Mouse (Mus musculus) embryonic facial prominence, embryonic 14.5 days (tissue): ENCODE results near the gene Commd6. TPM values are rescaled to one million over a fixed set of nuclear protein-coding genes. Genes with fewer than 3 reads are reported as not detected.

ENCODE experiments used
- ATAC-seq: fragments of 200-750 bp; cut with Nextera tagmentation; 2 replicates; pipeline ENCODE4 v1.8.0; 2017; ENCODE audit warnings: low read depth, moderate number of reproducible peaks, moderate TSS enrichment
- DNase-seq: peaks from one replicate; pipeline ENCODE4 v3.0.0-alpha.2; 2015; ENCODE audit warnings: low spot score
- H3K27ac ChIP-seq: fragments of 300-500 bp; sonication (generic); replicated peaks from 2 replicates; pipeline ENCODE4 v1.5.1; 2014; ENCODE audit warnings: low read depth, mild to moderate bottlenecking, low read length, moderate library complexity
- H3K27me3 ChIP-seq: fragments of 300-500 bp; sonication (generic); replicated peaks from 2 replicates; pipeline ENCODE4 v1.6.1; 2014; ENCODE audit warnings: low read length; ENCODE audit not compliant: control insufficient read depth, insufficient read depth
- H3K36me3 ChIP-seq: fragments of 300-500 bp; sonication (generic); 2 replicates; pipeline ENCODE4 v1.6.1; 2014; ENCODE audit warnings: low read length, mixed read lengths; ENCODE audit not compliant: control insufficient read depth, insufficient read depth
- H3K4me1 ChIP-seq: fragments of 300-500 bp; sonication (generic); 2 replicates; pipeline ENCODE4 v1.6.1; 2014; ENCODE audit warnings: antibody characterized with exemption, low read length; ENCODE audit not compliant: control insufficient read depth, insufficient read depth
- H3K4me2 ChIP-seq: fragments of 300-500 bp; sonication (generic); 2 replicates; pipeline ENCODE4 v1.6.1; 2014; ENCODE audit warnings: low read depth, mild to moderate bottlenecking, low read length, moderate library complexity, mixed read lengths
- H3K4me3 ChIP-seq: fragments of 300-500 bp; sonication (generic); 2 replicates; pipeline ENCODE4 v1.5.1; 2014; ENCODE audit warnings: low read depth, mild to moderate bottlenecking, low read length
- H3K9ac ChIP-seq: fragments of 300-500 bp; sonication (generic); 2 replicates; pipeline ENCODE4 v1.6.1; 2014; ENCODE audit warnings: low read depth, mild to moderate bottlenecking, low read length, moderate library complexity, mixed read lengths
- H3K9me3 ChIP-seq: fragments of 300-500 bp; sonication (generic); 2 replicates; pipeline ENCODE4 v1.6.1; 2016; ENCODE audit warnings: low read length; ENCODE audit not compliant: control insufficient read depth
- WGBS: fragments of 180-500 bp; shearing (Covaris S2); extraction: QIAGEN DNeasy Blood & Tissue Kit; methylation state at CpG from one replicate; pipeline ENCODE4 v1.1.7; 2014; 5-methylcytosine and 5-hydroxymethylcytosine counted together
- polyA plus RNA-seq: library from polyadenylated mRNA; unstranded; fragments of >200 nt; fragmentation: Nextera tagmentation; extraction: Ambion mirVana; gene quantifications from 2 replicates; pipeline ENCODE4 v1.2.1, GENCODE M21; 2014

Commd6 gene
- polyA plus RNA-seq, 1 experiment from 2014 or later: 68.8 TPM

- DNase-seq (no peak), ATAC-seq (no peak)
- WGBS: 71% methylated on average over 2 of the region's 2 CpGs
- H3K4me3 ChIP-seq: no peak overlapping the region
- H3K9ac ChIP-seq: no peak overlapping the region
- H3K27me3 ChIP-seq: no peaks in the 10 kb centered on the region
- no peaks in the 10 kb centered on the region for H3K4me1 ChIP-seq
- H3K27ac ChIP-seq: no peak overlapping the region
- no peaks in the 10 kb centered on the region for H3K36me3 ChIP-seq
- no peaks in the 10 kb centered on the region for H3K9me3 ChIP-seq
- no peak overlapping the region for H3K4me2 ChIP-seq
These were observed 34.6 kb downstream of the Commd6 start for GRCm38 (mm10) chr14:101605843-101606242.

GRCm38 (mm10) chr14:101602851-101603250 lies 37.6 kb downstream of the Commd6 start:
- Histone ChIP-seq H3K4me3 (no peak overlapping the region), H3K9me3 (no peaks in the 10 kb centered on the region), H3K36me3 (no peaks in the 10 kb centered on the region), H3K4me1 (no peaks in the 10 kb centered on the region), H3K9ac (no peak overlapping the region), H3K27ac (no peak overlapping the region), H3K4me2 (no peak overlapping the region), H3K27me3 (no peaks in the 10 kb centered on the region)
- ATAC-seq (no peak), DNase-seq (no peak)
- WGBS: 48% methylated on average over 3 of the region's 3 CpGs

GRCm38 (mm10) chr14:101597096-101597715 lies 43.3 kb downstream of the Commd6 start:
- Histone ChIP-seq H3K9me3 (no peaks in the 10 kb centered on the region), H3K27ac (no peak overlapping the region), H3K27me3 (no peaks in the 10 kb centered on the region), H3K9ac (no peak overlapping the region), H3K4me3 (no peak overlapping the region), H3K4me1 (no peaks in the 10 kb centered on the region), H3K36me3 (no peaks in the 10 kb centered on the region), H3K4me2 (no peak overlapping the region)
- no peak for ATAC-seq
- WGBS: 95% methylated on average over 7 of the region's 14 CpGs
- no peak for DNase-seq

- no peak for DNase-seq
- WGBS: 96% methylated on average over 9 of the region's 9 CpGs
- H3K27ac ChIP-seq: no peak overlapping the region
- no peak overlapping the region for H3K4me2 ChIP-seq
- no peaks in the 10 kb centered on the region for H3K36me3 ChIP-seq
- no peaks in the 10 kb centered on the region for H3K27me3 ChIP-seq
- no peak overlapping the region for H3K4me3 ChIP-seq
- no peaks in the 10 kb centered on the region for H3K4me1 ChIP-seq
- no peak overlapping the region for H3K9ac ChIP-seq
- no peak for ATAC-seq
- no peaks in the 10 kb centered on the region for H3K9me3 ChIP-seq
These were observed 43.8 kb downstream of the Commd6 start for GRCm38 (mm10) chr14:101596691-101597090.

- DNase-seq (no peak), ATAC-seq (no peak)
- H3K27ac ChIP-seq: no peak overlapping the region
- no peaks in the 10 kb centered on the region for H3K36me3 ChIP-seq
- no peak overlapping the region for H3K9ac ChIP-seq
- no peak overlapping the region for H3K4me2 ChIP-seq
- no peaks in the 10 kb centered on the region for H3K4me1 ChIP-seq
- no peak overlapping the region for H3K4me3 ChIP-seq
- no peaks in the 10 kb centered on the region for H3K9me3 ChIP-seq
- 92% methylated on average over 13 of the region's 13 CpGs for WGBS
- no peaks in the 10 kb centered on the region for H3K27me3 ChIP-seq
These were observed 45.0 kb downstream of the Commd6 start for GRCm38 (mm10) chr14:101595301-101596080.

GRCm38 (mm10) chr14:101594001-101594400 lies 46.5 kb downstream of the Commd6 start:
- Histone ChIP-seq H3K9ac (no peak overlapping the region), H3K4me1 (no peaks in the 10 kb centered on the region), H3K27me3 (no peaks in the 10 kb centered on the region), H3K9me3 (no peaks in the 10 kb centered on the region), H3K4me2 (no peak overlapping the region), H3K27ac (no peak overlapping the region), H3K36me3 (no peaks in the 10 kb centered on the region), H3K4me3 (no peak overlapping the region)
- no peak for DNase-seq
- 77% methylated on average over 5 of the region's 5 CpGs for WGBS
- ATAC-seq: no peak

GRCm38 (mm10) chr14:101593340-101593739 lies 47.1 kb downstream of the Commd6 start:
- DNase-seq (no peak), ATAC-seq (no peak)
- no peak overlapping the region for H3K4me3 ChIP-seq
- no peak overlapping the region for H3K4me2 ChIP-seq
- WGBS: 81% methylated on average over 7 of the region's 7 CpGs
- no peaks in the 10 kb centered on the region for H3K36me3 ChIP-seq
- no peaks in the 10 kb centered on the region for H3K4me1 ChIP-seq
- H3K27ac ChIP-seq: no peak overlapping the region
- H3K9ac ChIP-seq: no peak overlapping the region
- no peaks in the 10 kb centered on the region for H3K27me3 ChIP-seq
- H3K9me3 ChIP-seq: no peaks in the 10 kb centered on the region

- no peak overlapping the region for H3K4me2 ChIP-seq
- no peak overlapping the region for H3K4me3 ChIP-seq
- H3K4me1 ChIP-seq: no peaks in the 10 kb centered on the region
- ATAC-seq (no peak), DNase-seq (no peak)
- WGBS: 65% methylated on average over 5 of the region's 5 CpGs
- no peaks in the 10 kb centered on the region for H3K9me3 ChIP-seq
- no peak overlapping the region for H3K27ac ChIP-seq
- H3K27me3 ChIP-seq: no peaks in the 10 kb centered on the region
- no peak overlapping the region for H3K9ac ChIP-seq
- H3K36me3 ChIP-seq: no peaks in the 10 kb centered on the region
These were observed 49.4 kb downstream of the Commd6 start for GRCm38 (mm10) chr14:101591101-101591500.
